Mouse (Mus musculus): ENCODE measurements at regions not wholly inside any gene's neighbourhood (a gene's known extent, or its start where the extent isn't known, plus 50 kb on each side); places are given as distances from the start of the nearest gene placed in this dataset.

DNA sequence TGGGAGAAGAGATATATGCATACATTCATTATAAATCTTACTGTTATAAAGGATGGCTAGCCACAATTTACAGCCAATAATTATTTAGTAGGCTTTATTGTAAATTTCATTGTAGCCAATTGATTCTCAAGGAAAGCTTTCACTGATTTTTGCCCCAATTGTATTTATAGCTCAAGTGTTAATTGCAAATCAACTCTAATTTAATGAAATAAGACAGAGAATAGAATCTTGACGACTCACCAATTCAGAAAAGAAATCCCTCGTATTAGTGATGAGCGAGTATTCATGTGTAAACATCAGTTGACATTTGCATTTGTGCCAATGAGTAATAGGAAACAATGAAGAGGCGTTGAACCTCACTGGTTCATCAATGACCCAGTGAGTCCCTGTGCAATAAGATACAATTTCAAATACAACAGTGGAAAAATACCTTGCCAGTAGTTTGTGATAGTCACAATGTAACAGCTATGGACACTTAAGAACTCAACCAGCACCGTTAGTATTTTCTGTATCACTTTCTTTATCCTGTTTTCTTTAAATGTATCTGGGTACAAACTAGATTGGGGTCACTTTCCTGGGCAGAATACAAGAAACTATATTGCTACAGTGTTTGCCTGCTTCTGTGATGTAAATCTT is 124.6 kb upstream of the Cpsf6 start:
- no peak for ATAC-seq (ENCODE audit: low read depth)
- no peak overlapping the region for H3K4me2 ChIP-seq (ENCODE audit: low read depth, low read length)
- H3K9ac ChIP-seq (replicated peaks; ENCODE audit: low read depth, low read length) = no peak overlapping the region
- H3K27ac ChIP-seq (ENCODE audit: low read depth, low read length) = no peak overlapping the region
- H3K9me3 ChIP-seq (ENCODE audit: control insufficient read depth, low read length) = no peaks in the 10 kb centered on the region
- 72% methylated on average over 5 of the region's 5 CpGs for WGBS
- H3K27me3 ChIP-seq (ENCODE audit: control insufficient read depth, insufficient read depth, low read length) = no peaks in the 10 kb centered on the region
- H3K4me1 ChIP-seq (ENCODE audit: control insufficient read depth, insufficient read depth, low read length) = no peaks in the 10 kb centered on the region
- no peaks in the 10 kb centered on the region for H3K36me3 ChIP-seq (ENCODE audit: control insufficient read depth, insufficient read depth, low read length)
- no peak overlapping the region for H3K4me3 ChIP-seq (ENCODE audit: low read depth, low read length)

DNA sequence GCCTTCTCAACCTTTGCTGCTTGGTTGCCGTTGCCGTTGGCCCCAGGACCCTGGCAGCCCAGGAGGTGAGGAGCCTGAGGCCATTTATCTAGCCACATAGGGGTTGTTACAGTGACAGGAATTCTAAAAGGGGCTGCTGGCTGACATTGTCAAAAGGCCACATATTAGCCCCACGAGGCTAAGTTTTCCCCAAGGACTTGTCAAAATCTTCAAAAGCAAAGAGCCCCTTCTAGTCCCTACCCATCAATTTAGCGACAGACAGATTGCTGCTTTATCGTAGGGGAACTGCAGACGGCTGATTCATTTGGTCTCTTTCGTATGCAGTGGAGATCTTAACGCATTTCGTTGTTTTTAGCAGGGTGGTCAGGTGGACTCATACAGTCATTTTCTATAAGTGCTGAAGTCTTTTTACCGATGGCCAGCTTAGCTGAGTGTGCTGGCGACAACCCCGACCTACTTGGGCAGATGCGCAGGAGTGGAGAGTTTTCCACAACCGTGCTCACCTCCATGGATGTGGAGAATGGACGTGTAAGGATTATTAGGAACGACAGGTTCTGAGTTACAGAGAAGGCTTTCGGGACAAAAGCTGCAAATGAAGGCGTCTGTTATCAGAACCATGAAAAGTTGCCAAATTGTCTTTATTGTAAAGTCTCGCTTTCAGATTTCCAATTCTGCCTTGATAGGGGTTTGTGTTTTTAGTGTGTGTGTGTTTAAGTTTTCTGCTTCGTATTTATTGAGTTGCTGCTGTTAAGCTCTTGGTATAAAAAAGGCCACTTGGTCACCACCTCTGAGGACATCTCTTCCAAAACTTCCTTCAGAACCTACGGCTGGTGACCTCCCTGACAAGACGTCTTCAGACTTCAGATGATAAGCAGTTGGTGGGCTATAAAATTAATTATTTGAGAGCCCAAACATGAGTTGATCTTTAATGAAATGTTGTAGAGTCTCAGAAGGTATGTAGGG is 123.7 kb upstream of the Cpsf6 start:
- 70% methylated on average over 22 of the region's 22 CpGs for WGBS
- Histone ChIP-seq H3K4me1 (ENCODE audit: control insufficient read depth, insufficient read depth, low read length) (no peaks in the 10 kb centered on the region), H3K9me3 (ENCODE audit: control insufficient read depth, low read length) (no peaks in the 10 kb centered on the region), H3K27me3 (ENCODE audit: control insufficient read depth, insufficient read depth, low read length) (no peaks in the 10 kb centered on the region), H3K36me3 (ENCODE audit: control insufficient read depth, insufficient read depth, low read length) (no peaks in the 10 kb centered on the region), H3K9ac (replicated peaks; ENCODE audit: low read depth, low read length) (no peak overlapping the region), H3K4me2 (ENCODE audit: low read depth, low read length) (no peak overlapping the region), H3K4me3 (ENCODE audit: low read depth, low read length) (no peak overlapping the region), H3K27ac (ENCODE audit: low read depth, low read length) (no peak overlapping the region)
- no peak for ATAC-seq (ENCODE audit: low read depth)

DNA sequence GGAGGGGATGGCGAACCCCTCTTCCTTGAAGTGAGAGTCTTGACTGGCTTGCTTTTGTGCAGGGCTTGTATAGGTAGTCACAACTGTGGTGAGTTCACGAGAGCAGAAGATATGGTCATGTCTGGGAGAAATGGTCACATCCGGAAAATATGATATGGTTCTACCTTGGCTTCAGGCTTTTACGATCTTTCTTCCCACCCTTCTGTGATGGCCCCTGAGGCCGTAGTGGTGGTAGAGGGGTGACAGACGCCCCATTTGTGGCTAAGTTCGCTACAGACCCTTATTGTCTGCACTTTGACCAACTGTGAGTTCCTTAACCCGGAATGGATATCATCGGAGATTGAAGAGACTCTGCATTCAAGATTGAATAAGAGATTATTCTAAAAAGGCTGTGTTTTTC is 122.9 kb upstream of the Cpsf6 start:
- WGBS = 86% methylated on average over 9 of the region's 9 CpGs
- Histone ChIP-seq H3K9ac (replicated peaks; ENCODE audit: low read depth, low read length) (no peak overlapping the region), H3K36me3 (ENCODE audit: control insufficient read depth, insufficient read depth, low read length) (no peaks in the 10 kb centered on the region), H3K4me2 (ENCODE audit: low read depth, low read length) (no peak overlapping the region), H3K9me3 (ENCODE audit: control insufficient read depth, low read length) (no peaks in the 10 kb centered on the region), H3K4me3 (ENCODE audit: low read depth, low read length) (no peak overlapping the region), H3K27ac (ENCODE audit: low read depth, low read length) (no peak overlapping the region), H3K4me1 (ENCODE audit: control insufficient read depth, insufficient read depth, low read length) (no peaks in the 10 kb centered on the region), H3K27me3 (ENCODE audit: control insufficient read depth, insufficient read depth, low read length) (no peaks in the 10 kb centered on the region)
- no peak for ATAC-seq (ENCODE audit: low read depth)

DNA sequence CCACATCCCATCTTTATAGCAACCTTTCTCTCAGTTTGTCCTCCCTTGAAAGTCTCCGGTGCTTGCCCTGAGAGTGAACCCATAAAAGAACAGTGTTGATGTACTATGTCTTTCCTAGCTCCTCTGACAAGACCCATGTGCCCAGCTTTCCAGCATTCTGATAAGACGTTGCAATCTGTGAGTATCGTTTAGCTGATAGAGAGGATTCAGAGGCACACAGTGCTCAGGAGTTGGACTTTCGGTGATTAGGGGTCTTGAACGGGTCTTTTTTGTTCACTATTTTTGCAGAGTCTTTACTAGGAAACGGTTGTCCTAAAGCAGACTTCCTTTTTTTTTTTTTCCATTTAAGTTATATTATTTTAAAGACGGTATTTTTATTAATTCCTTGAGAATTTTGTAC is 122.3 kb upstream of the Cpsf6 start:
- no peaks in the 10 kb centered on the region for H3K4me1 ChIP-seq (ENCODE audit: control insufficient read depth, insufficient read depth, low read length)
- H3K4me3 ChIP-seq (ENCODE audit: low read depth, low read length) = no peak overlapping the region
- H3K27me3 ChIP-seq (ENCODE audit: control insufficient read depth, insufficient read depth, low read length) = no peaks in the 10 kb centered on the region
- no peak overlapping the region for H3K4me2 ChIP-seq (ENCODE audit: low read depth, low read length)
- 95% methylated on average over 7 of the region's 7 CpGs for WGBS
- ATAC-seq (ENCODE audit: low read depth) = no peak
- no peak overlapping the region for H3K27ac ChIP-seq (ENCODE audit: low read depth, low read length)
- H3K9ac ChIP-seq (replicated peaks; ENCODE audit: low read depth, low read length) = no peak overlapping the region
- no peaks in the 10 kb centered on the region for H3K9me3 ChIP-seq (ENCODE audit: control insufficient read depth, low read length)
- H3K36me3 ChIP-seq (ENCODE audit: control insufficient read depth, insufficient read depth, low read length) = no peaks in the 10 kb centered on the region

DNA sequence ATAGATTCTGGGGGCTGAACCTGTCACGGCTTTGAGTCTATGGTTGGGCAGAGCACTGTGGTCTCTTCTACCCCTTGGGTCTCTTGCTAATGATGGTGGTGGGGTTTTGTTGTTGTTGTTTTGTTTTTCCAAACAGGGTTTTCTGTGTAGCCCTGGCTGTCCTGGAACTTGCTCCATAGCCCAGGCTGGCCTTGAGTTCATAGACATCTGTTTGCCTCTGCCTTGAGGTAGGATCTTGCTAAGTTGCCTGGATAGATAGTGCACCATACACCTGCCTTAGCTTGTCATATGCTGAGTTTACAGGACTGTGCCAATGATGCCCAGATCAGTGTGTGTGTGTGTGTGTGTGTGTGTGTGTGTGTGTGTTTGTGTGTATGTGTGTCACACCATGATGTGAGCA is 121.6 kb upstream of the Cpsf6 start:
- Histone ChIP-seq H3K9me3 (ENCODE audit: control insufficient read depth, low read length) (no peaks in the 10 kb centered on the region), H3K4me3 (ENCODE audit: low read depth, low read length) (no peak overlapping the region), H3K4me1 (ENCODE audit: control insufficient read depth, insufficient read depth, low read length) (no peaks in the 10 kb centered on the region), H3K27me3 (ENCODE audit: control insufficient read depth, insufficient read depth, low read length) (no peaks in the 10 kb centered on the region), H3K36me3 (ENCODE audit: control insufficient read depth, insufficient read depth, low read length) (no peaks in the 10 kb centered on the region), H3K9ac (replicated peaks; ENCODE audit: low read depth, low read length) (no peak overlapping the region), H3K4me2 (ENCODE audit: low read depth, low read length) (no peak overlapping the region), H3K27ac (ENCODE audit: low read depth, low read length) (no peak overlapping the region)
- ATAC-seq (ENCODE audit: low read depth) = no peak
- WGBS = 97% methylated on average over 1 of the region's 1 CpGs

DNA sequence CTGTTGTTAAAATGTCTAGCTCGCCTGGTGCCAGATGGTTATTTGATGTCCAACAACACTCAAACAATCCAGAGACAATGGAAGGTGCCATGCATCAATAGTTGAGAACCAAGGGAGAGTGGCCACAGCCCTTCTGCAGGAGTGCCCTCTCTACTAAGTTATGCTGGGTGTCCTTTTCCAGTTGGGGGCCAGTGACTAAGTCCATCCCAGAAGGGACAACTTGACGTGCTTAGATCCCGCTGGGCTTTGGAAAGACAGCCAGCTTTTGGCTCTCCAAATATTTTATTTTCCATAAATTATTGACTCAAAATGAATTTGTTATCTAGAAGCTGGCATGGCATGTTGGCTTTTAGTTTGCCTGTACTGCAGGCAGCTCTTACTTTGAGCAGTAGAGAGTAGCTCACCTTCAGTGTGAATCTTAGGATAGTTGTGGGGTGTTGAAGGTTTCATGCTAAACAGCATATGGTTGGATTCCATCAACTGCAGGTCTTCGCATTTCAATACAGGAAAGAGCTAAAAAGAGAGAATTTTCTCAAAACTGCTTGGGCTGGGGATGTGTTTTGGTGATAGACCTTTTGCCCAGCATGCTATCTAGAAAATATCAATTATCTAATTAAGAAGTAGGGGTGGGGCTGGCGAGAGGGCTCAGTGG is 120.8 kb upstream of the Cpsf6 start:
- no peaks in the 10 kb centered on the region for H3K27me3 ChIP-seq (ENCODE audit: control insufficient read depth, insufficient read depth, low read length)
- no peaks in the 10 kb centered on the region for H3K4me1 ChIP-seq (ENCODE audit: control insufficient read depth, insufficient read depth, low read length)
- WGBS = 71% methylated on average over 5 of the region's 5 CpGs
- no peak overlapping the region for H3K27ac ChIP-seq (ENCODE audit: low read depth, low read length)
- no peak overlapping the region for H3K9ac ChIP-seq (replicated peaks; ENCODE audit: low read depth, low read length)
- ATAC-seq (ENCODE audit: low read depth) = no peak
- H3K4me3 ChIP-seq (ENCODE audit: low read depth, low read length) = no peak overlapping the region
- no peaks in the 10 kb centered on the region for H3K9me3 ChIP-seq (ENCODE audit: control insufficient read depth, low read length)
- H3K4me2 ChIP-seq (ENCODE audit: low read depth, low read length) = no peak overlapping the region
- H3K36me3 ChIP-seq (ENCODE audit: control insufficient read depth, insufficient read depth, low read length) = no peaks in the 10 kb centered on the region

DNA sequence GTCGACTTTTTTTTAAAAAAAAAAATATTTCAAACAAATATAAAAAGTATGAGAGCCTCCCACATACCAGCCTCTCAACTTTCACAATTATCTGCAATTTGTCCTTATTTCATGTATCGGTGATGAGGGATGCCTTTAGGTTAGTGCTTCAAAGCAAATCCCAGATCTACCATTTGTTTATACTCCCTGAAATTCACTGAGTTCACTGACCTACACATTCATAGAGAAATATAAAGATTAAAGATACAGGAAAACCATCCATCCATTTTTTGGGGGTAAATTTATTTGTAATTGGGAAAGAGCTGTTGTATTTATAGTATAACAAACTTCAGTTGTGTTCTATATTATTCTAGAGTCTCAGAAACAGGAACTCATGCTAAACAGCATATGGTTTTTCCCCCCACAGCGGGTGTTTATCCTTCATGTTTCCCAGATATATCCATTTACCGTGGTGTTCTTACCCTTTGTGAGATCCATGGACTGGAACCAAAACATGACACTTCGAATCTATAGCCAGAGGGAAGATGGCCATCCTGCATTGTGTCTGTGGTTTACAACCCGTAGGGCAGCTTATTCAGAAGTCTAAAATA is 120.1 kb upstream of the Cpsf6 start:
- no peaks in the 10 kb centered on the region for H3K36me3 ChIP-seq (ENCODE audit: control insufficient read depth, insufficient read depth, low read length)
- no peaks in the 10 kb centered on the region for H3K4me1 ChIP-seq (ENCODE audit: control insufficient read depth, insufficient read depth, low read length)
- no peak for ATAC-seq (ENCODE audit: low read depth)
- no peak overlapping the region for H3K4me3 ChIP-seq (ENCODE audit: low read depth, low read length)
- no peak overlapping the region for H3K9ac ChIP-seq (replicated peaks; ENCODE audit: low read depth, low read length)
- H3K9me3 ChIP-seq (ENCODE audit: control insufficient read depth, low read length) = no peaks in the 10 kb centered on the region
- 62% methylated on average over 6 of the region's 6 CpGs for WGBS
- no peaks in the 10 kb centered on the region for H3K27me3 ChIP-seq (ENCODE audit: control insufficient read depth, insufficient read depth, low read length)
- no peak overlapping the region for H3K27ac ChIP-seq (ENCODE audit: low read depth, low read length)
- no peak overlapping the region for H3K4me2 ChIP-seq (ENCODE audit: low read depth, low read length)

DNA sequence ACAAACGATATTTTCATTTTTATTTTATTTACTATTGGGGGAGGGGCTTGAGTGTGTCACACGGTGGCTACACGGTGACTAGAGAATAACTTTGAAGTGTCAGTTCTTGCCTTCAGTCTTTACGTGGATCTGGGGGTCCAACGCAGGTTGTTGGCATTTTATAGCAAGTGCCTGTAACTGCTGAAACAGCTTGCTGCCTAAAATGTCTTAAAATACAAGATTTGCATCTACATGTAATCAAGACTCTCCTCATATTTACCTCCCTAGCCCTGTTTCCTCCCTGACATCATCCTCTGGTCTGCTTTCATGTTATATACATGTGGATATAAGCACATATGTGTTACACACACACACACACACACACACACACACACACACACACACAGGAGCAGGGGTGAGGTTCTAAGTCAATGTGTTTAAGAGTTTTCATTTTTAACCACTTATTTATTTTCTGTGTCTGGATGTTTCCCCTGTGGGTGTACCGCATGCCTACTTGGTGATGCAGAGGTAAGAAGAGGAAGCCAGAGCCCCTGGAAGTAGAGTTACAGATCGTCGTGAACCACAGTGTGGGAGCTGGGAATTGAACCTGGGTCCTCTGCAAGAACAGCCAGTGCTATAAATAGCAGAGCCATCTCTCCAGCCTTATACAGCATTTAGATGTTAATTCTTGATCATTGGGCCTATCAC is 119.5 kb upstream of the Cpsf6 start:
- ATAC-seq (ENCODE audit: low read depth) = no peak
- 94% methylated on average over 8 of the region's 8 CpGs for WGBS

More for the DNA sequence above, 119.5 kb upstream of the Cpsf6 start:
- H3K4me3 ChIP-seq (ENCODE audit: low read depth, low read length) = no peak overlapping the region
- no peaks in the 10 kb centered on the region for H3K36me3 ChIP-seq (ENCODE audit: control insufficient read depth, insufficient read depth, low read length)
- H3K9me3 ChIP-seq (ENCODE audit: control insufficient read depth, low read length) = no peaks in the 10 kb centered on the region
- no peak overlapping the region for H3K27ac ChIP-seq (ENCODE audit: low read depth, low read length)
- no peak overlapping the region for H3K9ac ChIP-seq (replicated peaks; ENCODE audit: low read depth, low read length)
- H3K4me2 ChIP-seq (ENCODE audit: low read depth, low read length) = no peak overlapping the region
- no peaks in the 10 kb centered on the region for H3K27me3 ChIP-seq (ENCODE audit: control insufficient read depth, insufficient read depth, low read length)
- H3K4me1 ChIP-seq (ENCODE audit: control insufficient read depth, insufficient read depth, low read length) = no peaks in the 10 kb centered on the region

Measured in neural tube, embryonic 14.5 days (tissue).